Mouse (Mus musculus) testis, postnatal 14 days (tissue): Measurements from ENCODE around the gene Dok5.

Experiments used
- DNase-seq: peaks from one replicate; pipeline ENCODE4 v3.0.0; 2021; ENCODE audit warnings: low spot score

The Dok5 gene

DNA sequence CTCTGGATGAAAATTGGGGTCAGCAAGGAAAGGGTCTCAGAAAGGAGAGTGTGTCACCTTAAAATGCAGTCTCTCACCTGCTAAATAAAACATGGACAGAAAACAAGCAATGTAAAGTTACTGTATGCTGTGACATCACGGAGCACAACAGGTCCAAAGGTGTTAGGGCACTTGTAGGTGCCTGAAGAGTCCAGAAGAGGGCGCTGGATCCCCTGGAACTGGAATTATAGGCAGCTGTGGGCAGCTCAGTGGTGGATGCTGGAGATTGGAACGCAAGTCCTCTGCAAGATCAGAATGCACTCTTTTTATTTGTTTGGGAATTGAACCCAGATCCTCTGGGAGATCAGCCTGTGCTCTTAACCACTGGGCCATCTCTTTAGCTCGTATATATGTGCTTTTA, 129.0 kb downstream of the Dok5 start:
- DNase-seq = no peak

DNA sequence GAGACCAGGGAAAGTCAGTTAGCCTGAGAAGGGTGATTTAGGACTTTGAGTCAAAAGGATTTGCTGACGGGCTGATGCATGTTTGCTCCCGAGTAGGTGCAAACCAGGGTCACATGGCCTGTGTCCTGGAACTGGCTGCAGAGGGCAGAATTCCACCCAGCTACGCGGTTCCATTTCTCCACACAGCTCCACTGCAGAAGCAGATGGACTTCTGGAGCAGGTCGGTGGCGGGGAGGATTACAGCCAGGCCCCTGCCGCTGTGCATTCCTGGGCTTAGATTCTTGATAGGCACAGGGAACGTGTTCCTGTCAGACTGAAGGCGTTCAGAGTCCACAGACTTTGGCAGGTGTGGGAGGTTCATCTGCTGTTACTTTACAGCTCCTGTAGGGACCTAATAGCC, 131.2 kb downstream of the Dok5 start:
- no peak for DNase-seq

GRCm38 (mm10) chr2:170863201-170863600, 131.6 kb downstream of the Dok5 start:
- DNase-seq = peak; percentile 68

GRCm38 (mm10) chr2:170864043-170864442, 132.4 kb downstream of the Dok5 start:
- peak; percentile 22 for DNase-seq

GRCm38 (mm10) chr2:170864820-170865219, 133.2 kb downstream of the Dok5 start:
- DNase-seq = no peak

DNA sequence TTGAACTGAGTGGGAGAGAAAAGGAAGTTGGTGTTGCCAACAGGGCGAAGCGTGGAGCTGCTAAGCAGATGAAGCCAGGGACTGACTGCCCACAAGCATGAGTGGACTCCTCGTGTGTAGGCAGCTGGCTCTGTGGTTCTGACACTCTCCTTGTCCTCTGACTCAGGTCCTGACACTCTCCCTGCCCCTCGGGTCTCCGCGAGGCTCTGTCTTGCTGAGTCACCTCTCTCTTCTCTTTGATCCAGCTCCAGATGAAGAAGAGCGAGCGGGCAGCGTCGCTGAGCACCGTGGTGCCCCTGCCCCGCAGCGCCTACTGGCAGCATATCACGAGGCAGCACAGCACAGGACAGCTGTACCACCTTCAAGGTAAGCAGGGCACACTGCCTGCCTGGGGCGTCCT, 139.0 kb downstream of the Dok5 start:
- DNase-seq = no peak

GRCm38 (mm10) chr2:170871469-170871868, 139.9 kb downstream of the Dok5 start:
- DNase-seq = no peak

DNA sequence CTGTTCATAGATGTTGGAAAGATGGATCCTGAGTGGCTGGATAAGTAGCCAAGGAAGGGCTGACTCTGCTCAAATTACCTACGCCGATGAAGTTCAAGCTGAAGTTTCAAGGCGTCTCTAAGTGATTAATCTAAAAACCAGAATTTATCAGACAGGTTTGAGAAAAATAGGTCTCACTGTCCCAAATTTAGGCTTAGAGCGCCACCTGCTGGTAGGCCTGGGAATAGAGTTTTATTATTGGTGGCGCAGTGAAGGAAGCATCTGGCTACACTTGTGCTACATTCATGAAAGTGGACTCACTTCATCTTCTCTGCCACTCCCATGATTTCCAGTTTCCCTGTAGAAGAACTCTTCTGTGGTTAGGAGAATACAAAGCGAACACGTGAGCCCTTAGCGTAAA, 141.8 kb downstream of the Dok5 start:
- DNase-seq = peak; percentile 49

GRCm38 (mm10) chr2:170877515-170877914, 145.9 kb downstream of the Dok5 start:
- peak; percentile 63 for DNase-seq

GRCm38 (mm10) chr2:170877936-170878335, 146.3 kb downstream of the Dok5 start:
- no peak for DNase-seq

DNA sequence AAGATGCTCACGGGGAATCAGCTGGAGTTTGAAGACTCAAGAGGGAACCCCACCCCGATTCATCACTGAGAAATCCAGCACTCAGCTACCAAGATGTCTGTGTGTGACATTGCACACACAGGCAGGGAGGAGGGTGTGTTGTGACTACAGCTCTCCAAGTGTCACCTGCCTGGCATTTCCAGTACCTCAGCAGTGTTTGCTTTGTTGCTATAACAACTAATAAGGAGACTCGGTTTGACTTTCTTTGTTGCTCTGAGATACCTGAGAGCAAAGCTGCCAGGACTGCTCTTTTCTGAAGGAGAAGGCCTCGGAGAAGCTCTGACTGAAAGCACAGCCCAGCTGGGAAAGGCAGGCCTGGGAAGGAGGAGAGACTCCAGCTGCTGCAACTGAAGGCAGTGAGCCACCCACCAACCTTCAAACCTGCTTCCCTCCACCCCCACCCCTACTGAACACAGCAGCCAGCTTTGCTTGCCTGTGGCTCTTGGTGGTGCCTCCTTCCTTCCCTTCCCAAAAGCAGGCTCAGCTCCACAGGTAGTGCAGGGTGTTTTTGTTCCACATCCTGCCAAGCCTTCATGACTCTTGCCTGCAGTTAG, 152.7 kb downstream of the Dok5 start:
- DNase-seq = no peak

GRCm38 (mm10) chr2:170887984-170888383, 156.4 kb downstream of the Dok5 start:
- no peak for DNase-seq

- DNase-seq = no peak
These were observed 163.5 kb downstream of the Dok5 start for GRCm38 (mm10) chr2:170895096-170895495.

GRCm38 (mm10) chr2:170902204-170903028, 170.8 kb downstream of the Dok5 start:
- DNase-seq = no peak

GRCm38 (mm10) chr2:170903029-170903306, 171.4 kb downstream of the Dok5 start:
- no peak for DNase-seq

GRCm38 (mm10) chr2:170903367-170903766, 171.8 kb downstream of the Dok5 start:
- peak; percentile 15 for DNase-seq

GRCm38 (mm10) chr2:170912589-170913223, 181.1 kb downstream of the Dok5 start:
- no peak for DNase-seq

DNA sequence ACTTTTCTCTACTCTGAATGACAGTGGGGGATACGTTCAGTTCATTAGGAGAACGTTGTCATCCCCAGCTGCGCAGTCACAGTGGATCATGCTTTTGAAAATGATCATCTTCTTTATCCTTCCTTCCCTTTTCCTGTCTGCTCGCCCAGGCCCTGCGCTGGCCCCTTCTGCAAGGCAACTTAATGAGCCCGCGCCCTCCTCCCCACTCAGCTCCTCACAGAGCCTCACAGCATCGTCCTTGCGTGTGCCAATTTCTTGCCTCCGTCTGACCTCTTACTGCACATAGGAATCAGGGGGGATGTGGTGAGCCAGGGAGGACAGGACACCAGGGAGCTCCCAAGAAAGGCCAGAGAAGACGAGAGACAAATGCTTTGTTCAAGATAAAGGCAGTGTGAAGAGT, 182.3 kb downstream of the Dok5 start:
- DNase-seq = no peak

GRCm38 (mm10) chr2:170915646-170916045, 184.0 kb downstream of the Dok5 start:
- DNase-seq = no peak

GRCm38 (mm10) chr2:170922260-170922659, 190.7 kb downstream of the Dok5 start:
- no peak for DNase-seq

DNA sequence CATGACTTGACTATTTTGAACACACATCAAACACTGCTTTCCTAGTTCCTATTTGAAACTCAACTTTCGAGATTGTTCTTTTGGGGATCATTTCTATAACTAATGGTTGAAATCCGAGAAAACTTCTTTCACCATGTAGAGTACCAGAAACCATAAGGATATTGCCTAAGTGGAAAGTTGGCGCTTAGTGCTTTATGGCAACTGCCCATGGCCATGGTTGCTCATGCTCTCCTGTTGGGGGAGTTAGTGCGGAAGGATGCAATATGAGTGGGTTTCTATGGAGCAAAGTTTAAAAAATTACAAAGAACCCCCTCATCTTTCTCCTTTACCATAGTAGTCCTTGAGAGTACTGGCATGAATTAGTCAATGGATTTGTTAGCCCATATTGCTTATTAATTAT, 192.5 kb downstream of the Dok5 start:
- no peak for DNase-seq

- no peak for DNase-seq
These were observed 194.6 kb downstream of the Dok5 start for GRCm38 (mm10) chr2:170926237-170926636.
